Mouse (Mus musculus) kidney, adult 2 months (tissue): ENCODE measurements at regions not wholly inside any gene's neighbourhood (a gene's known extent, or its start where the extent isn't known, plus 50 kb on each side); places are given as distances from the start of the nearest gene placed in this dataset.
"Not testable (repeated sequence)": the region's sequence is repeated elsewhere in the genome, so short reads cannot be mapped to it uniquely, and the experiment has no call there.

Experiments used
- DNase-seq: peaks from one replicate; pipeline ENCODE4 v3.0.0; 2021
- H3K27ac ChIP-seq: fragments of 200-500 bp; 2 replicates; pipeline ENCODE4 v1.5.1; 2012; ENCODE audit warnings: low read depth, low read length, control low read depth, inconsistent platforms; ENCODE audit not compliant: insufficient read depth
- H3K27me3 ChIP-seq: fragments of 200-500 bp; replicated peaks from 2 replicates; pipeline ENCODE4 v1.6.1; 2012; ENCODE audit warnings: mild to moderate bottlenecking, moderate library complexity, low read length, inconsistent platforms; ENCODE audit not compliant: control insufficient read depth, insufficient read depth
- H3K36me3 ChIP-seq: fragments of 200-500 bp; 2 replicates; pipeline ENCODE4 v1.6.1; 2012; ENCODE audit warnings: mild to moderate bottlenecking, moderate library complexity, low read length, inconsistent platforms; ENCODE audit not compliant: control insufficient read depth, insufficient read depth
- H3K4me1 ChIP-seq: fragments of 200-500 bp; 2 replicates; pipeline ENCODE4 v1.6.1; 2011; ENCODE audit warnings: low read length; ENCODE audit not compliant: control insufficient read depth, insufficient read depth
- H3K4me3 ChIP-seq: fragments of 200-500 bp; 2 replicates; pipeline ENCODE4 v1.5.1; 2011; ENCODE audit warnings: mild to moderate bottlenecking, low read depth, low read length, control low read depth; ENCODE audit not compliant: insufficient read depth
- CTCF ChIP-seq: fragments of 200-500 bp; conservative IDR thresholded peaks from 2 replicates; pipeline ENCODE4 v1.5.1; 2011; ENCODE audit warnings: low read depth, mild to moderate bottlenecking, control low read depth, low read length, moderate library complexity, mixed read lengths; ENCODE audit not compliant: insufficient read depth, insufficient read length
- POLR2A ChIP-seq: fragments of 200-500 bp; IDR thresholded peaks from one replicate; pipeline ENCODE4 v1.6.1; 2011; ENCODE audit warnings: low read depth, low read length, control low read depth
- WGBS: fragments of 180-500 bp; shearing (Covaris S2); methylation state at CpG from one replicate; pipeline ENCODE4 v1.1.7; 2018; 5-methylcytosine and 5-hydroxymethylcytosine counted together

GRCm38 (mm10) chr12:64788761-64789160 is 128.9 kb upstream of the Gm527 start:
- TF ChIP-seq CTCF (no peak), POLR2A (no peak)
- 84% methylated on average over 3 of the region's 3 CpGs for WGBS
- Histone ChIP-seq H3K27me3 (no peaks in the 10 kb centered on the region; the same call in 1 of the 2 replicates), H3K27ac (no peak overlapping the region), H3K36me3 (no peaks in the 10 kb centered on the region), H3K4me3 (no peak overlapping the region), H3K4me1 (no peaks in the 10 kb centered on the region)
- DNase-seq, result no peak

- H3K27me3 ChIP-seq, H3K4me3 ChIP-seq, H3K4me1 ChIP-seq, H3K27ac ChIP-seq, DNase-seq, H3K36me3 ChIP-seq: not testable (repeated sequence)
- WGBS, result 60% methylated on average over 2 of the region's 2 CpGs
Measured at GRCm38 (mm10) chr12:64808492-64808891, 109.2 kb upstream of the Gm527 start.

- no peaks in the 10 kb centered on the region for H3K36me3 ChIP-seq
- no peaks in the 10 kb centered on the region for H3K4me1 ChIP-seq
- H3K27me3 ChIP-seq, result no peaks in the 10 kb centered on the region
- WGBS, result 50% methylated on average over 1 of the region's 1 CpGs
- H3K4me3 ChIP-seq, result no peak overlapping the region
- DNase-seq, result peak; percentile 62
- H3K27ac ChIP-seq, result peak overlapping the region; percentile 16
- TF ChIP-seq POLR2A, result no peak
- no peak for TF ChIP-seq CTCF
Measured at GRCm38 (mm10) chr12:64810081-64810480, 107.6 kb upstream of the Gm527 start.

GRCm38 (mm10) chr12:64815871-64816270 is 101.8 kb upstream of the Gm527 start:
- WGBS, result 69% methylated on average over 6 of the region's 6 CpGs
- H3K27ac ChIP-seq, result peak overlapping the region; percentile 35; the same call in 1 of the 2 replicates
- H3K36me3 ChIP-seq, result no peaks in the 10 kb centered on the region
- H3K27me3 ChIP-seq, result no peaks in the 10 kb centered on the region
- no peaks in the 10 kb centered on the region; the same call in 1 of the 2 replicates for H3K4me1 ChIP-seq
- TF ChIP-seq CTCF (no peak), POLR2A (no peak)
- no peak overlapping the region for H3K4me3 ChIP-seq
- no peak for DNase-seq

- peak; percentile 47 for DNase-seq
- WGBS, result 56% methylated on average over 9 of the region's 9 CpGs
- H3K4me3 ChIP-seq, result no peak overlapping the region
- TF ChIP-seq CTCF (no peak; the same call in 1 of the 2 replicates), POLR2A (no peak)
- H3K36me3 ChIP-seq, result no peaks in the 10 kb centered on the region
- no peaks in the 10 kb centered on the region; the same call in 1 of the 2 replicates for H3K4me1 ChIP-seq
- H3K27me3 ChIP-seq, result no peaks in the 10 kb centered on the region
- H3K27ac ChIP-seq, result no peak overlapping the region
Measured at GRCm38 (mm10) chr12:64817056-64817810, 100.5 kb upstream of the Gm527 start.

GRCm38 (mm10) chr12:64820722-64821121 is 97.0 kb upstream of the Gm527 start:
- no peak for DNase-seq
- Histone ChIP-seq H3K27ac (no peak overlapping the region), H3K27me3 (no peaks in the 10 kb centered on the region), H3K4me3 (no peak overlapping the region), H3K4me1 (no peaks in the 10 kb centered on the region; the same call in 1 of the 2 replicates), H3K36me3 (no peaks in the 10 kb centered on the region)
- WGBS, result 76% methylated on average over 5 of the region's 5 CpGs
- TF ChIP-seq POLR2A, result no peak
- TF ChIP-seq CTCF, result no peak

- no peaks in the 10 kb centered on the region for H3K27me3 ChIP-seq
- H3K4me3 ChIP-seq, result no peak overlapping the region
- DNase-seq, result peak; percentile 44
- 0% methylated on average over 1 of the region's 1 CpGs for WGBS
- TF ChIP-seq CTCF, result 0 out of 2 replicates have a peak, but pooled peaks have one; percentile 5
- no peak for TF ChIP-seq POLR2A
- no peak overlapping the region for H3K27ac ChIP-seq
- no peaks in the 10 kb centered on the region for H3K36me3 ChIP-seq
- no peaks in the 10 kb centered on the region for H3K4me1 ChIP-seq
Measured at GRCm38 (mm10) chr12:64829662-64830249, 88.0 kb upstream of the Gm527 start.
